Mouse (Mus musculus) bone marrow macrophage, adult 2 months (primary cell): ENCODE measurements around the gene Zfand3. TPM values are rescaled to one million over a fixed set of nuclear protein-coding genes. Genes with fewer than 3 reads are reported as not detected.

Experiments used
- H3K27ac ChIP-seq: 2 replicates; pipeline ENCODE4 v1.5.1; 2012; ENCODE audit warnings: low read depth, low read length; ENCODE audit not compliant: insufficient read depth
- H3K4me1 ChIP-seq: 2 replicates; pipeline ENCODE4 v1.6.1; 2012; ENCODE audit warnings: low read length; ENCODE audit not compliant: control insufficient read depth, insufficient read depth
- H3K4me3 ChIP-seq: 2 replicates; pipeline ENCODE4 v1.5.1; 2012; ENCODE audit warnings: mild to moderate bottlenecking, low read length, moderate library complexity; ENCODE audit not compliant: insufficient read depth
- CTCF ChIP-seq: IDR thresholded peaks from 2 replicates; pipeline ENCODE4 v1.5.1; 2012; ENCODE audit warnings: low read depth, mild to moderate bottlenecking, low read length, moderate library complexity
- POLR2A ChIP-seq: IDR thresholded peaks from 2 replicates; pipeline ENCODE4 v1.6.1; 2012; ENCODE audit warnings: mild to moderate bottlenecking, low read depth, low read length, borderline replicate concordance
- polyA plus RNA-seq: library from polyadenylated mRNA; stranded (reverse); fragments of >200 nt; gene quantifications from 2 replicates; pipeline ENCODE4 v1.2.4, GENCODE M21; 2012; ENCODE audit not compliant: missing spikeins, insufficient read depth, insufficient read length

The Zfand3 gene
- polyA plus RNA-seq, 1 experiment, result 80.4 TPM

GRCm38 (mm10) chr17:30112555-30113305, 108.2 kb downstream of the Zfand3 start:
- Histone ChIP-seq H3K4me1 (peaks cover 7% of the 10 kb centered on the region), H3K4me3 (no peak overlapping the region), H3K27ac (no peak overlapping the region)
- TF ChIP-seq CTCF (no peak), POLR2A (no peak)

GRCm38 (mm10) chr17:30114761-30115160, 110.2 kb downstream of the Zfand3 start:
- H3K4me3 ChIP-seq, result no peak overlapping the region
- TF ChIP-seq CTCF (no peak), POLR2A (no peak)
- peaks cover 7% of the 10 kb centered on the region for H3K4me1 ChIP-seq
- H3K27ac ChIP-seq, result no peak overlapping the region

- Histone ChIP-seq H3K4me3 (no peak overlapping the region), H3K4me1 (peaks cover 7% of the 10 kb centered on the region), H3K27ac (no peak overlapping the region)
- no peak for TF ChIP-seq CTCF
- no peak for TF ChIP-seq POLR2A
Measured at GRCm38 (mm10) chr17:30116226-30116625, 111.7 kb downstream of the Zfand3 start.

- no peak overlapping the region for H3K4me3 ChIP-seq
- TF ChIP-seq POLR2A (no peak), CTCF (no peak)
- H3K27ac ChIP-seq, result no peak overlapping the region
- H3K4me1 ChIP-seq, result peaks cover 1% of the 10 kb centered on the region
Measured at GRCm38 (mm10) chr17:30118036-30118435, 113.5 kb downstream of the Zfand3 start.

GRCm38 (mm10) chr17:30122278-30122677, 117.7 kb downstream of the Zfand3 start:
- H3K4me3 ChIP-seq, result no peak overlapping the region
- no peak overlapping the region for H3K27ac ChIP-seq
- H3K4me1 ChIP-seq, result no peaks in the 10 kb centered on the region
- TF ChIP-seq POLR2A, result no peak
- TF ChIP-seq CTCF, result no peak

GRCm38 (mm10) chr17:30128456-30128855, 123.9 kb downstream of the Zfand3 start:
- no peak for TF ChIP-seq POLR2A
- no peak for TF ChIP-seq CTCF
- Histone ChIP-seq H3K27ac (no peak overlapping the region), H3K4me3 (no peak overlapping the region), H3K4me1 (no peaks in the 10 kb centered on the region)

GRCm38 (mm10) chr17:30129220-30129619, 124.7 kb downstream of the Zfand3 start:
- Histone ChIP-seq H3K4me1 (no peaks in the 10 kb centered on the region), H3K27ac (no peak overlapping the region), H3K4me3 (no peak overlapping the region)
- TF ChIP-seq POLR2A (no peak), CTCF (no peak)

GRCm38 (mm10) chr17:30130326-30130725, 125.8 kb downstream of the Zfand3 start:
- H3K4me3 ChIP-seq, result no peak overlapping the region
- no peak for TF ChIP-seq POLR2A
- TF ChIP-seq CTCF, result no peak
- H3K27ac ChIP-seq, result no peak overlapping the region
- no peaks in the 10 kb centered on the region for H3K4me1 ChIP-seq

- no peak for TF ChIP-seq CTCF
- TF ChIP-seq POLR2A, result no peak
- H3K4me3 ChIP-seq, result no peak overlapping the region
- no peak overlapping the region for H3K27ac ChIP-seq
- H3K4me1 ChIP-seq, result peaks cover 7% of the 10 kb centered on the region
Measured at GRCm38 (mm10) chr17:30133641-30134040, 129.1 kb downstream of the Zfand3 start.

- Histone ChIP-seq H3K4me3 (no peak overlapping the region), H3K4me1 (peaks cover 7% of the 10 kb centered on the region), H3K27ac (no peak overlapping the region)
- TF ChIP-seq CTCF (no peak), POLR2A (no peak)
Measured at GRCm38 (mm10) chr17:30134955-30135735, 130.6 kb downstream of the Zfand3 start.
